Mouse (Mus musculus): Measurements from ENCODE around the gene Cbfa2t2.

DNA sequence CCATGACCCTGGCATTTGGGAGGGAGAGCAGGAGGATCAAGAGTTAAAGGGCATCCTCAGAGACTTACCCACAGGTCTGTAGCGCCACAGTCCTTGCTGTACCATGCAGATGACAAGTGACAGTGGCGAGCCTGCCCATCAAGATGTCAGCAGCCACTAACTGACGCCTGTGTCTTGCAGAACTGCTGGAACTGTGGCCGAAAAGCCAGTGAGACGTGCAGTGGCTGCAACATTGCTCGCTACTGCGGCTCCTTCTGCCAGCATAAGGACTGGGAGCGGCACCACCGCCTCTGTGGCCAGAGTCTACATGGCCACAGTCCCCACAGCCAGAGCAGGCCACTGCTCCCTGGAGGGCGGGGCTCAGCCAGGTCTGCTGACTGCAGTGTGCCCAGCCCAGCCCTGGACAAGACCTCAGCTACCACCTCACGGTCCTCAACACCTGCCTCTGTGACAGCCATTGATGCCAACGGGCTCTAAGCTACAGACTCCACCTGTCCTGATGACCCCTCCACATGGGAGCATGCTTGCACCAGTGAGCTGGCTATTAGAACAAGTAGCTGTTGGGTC, 98.5 kb downstream of the Cbfa2t2 start:
- TF ChIP-seq CTCF (IDR thresholded peaks at IDR 0.05; ENCODE audit: low read depth, low read length) (no peak), POLR2A (IDR thresholded peaks at IDR 0.05; ENCODE audit: extremely low read depth, insufficient read depth, low read length) (no peak)

All from liver, adult 2 months (tissue).